Mouse (Mus musculus) layer of hippocampus, adult 11-12 months (tissue): ENCODE measurements around the gene Kmt2b.
A peak's percentile ranks its signal among the peaks of the same experiment; 100 is the strongest.

ENCODE experiments used
- DNase-seq: peaks from one replicate; pipeline ENCODE4 v3.0.0; 2022; ENCODE audit warnings: low spot score

The Kmt2b gene

GRCm38 (mm10) chr7:30600651-30601050, 12.1 kb upstream of the Kmt2b start:
- no peak for DNase-seq

DNA sequence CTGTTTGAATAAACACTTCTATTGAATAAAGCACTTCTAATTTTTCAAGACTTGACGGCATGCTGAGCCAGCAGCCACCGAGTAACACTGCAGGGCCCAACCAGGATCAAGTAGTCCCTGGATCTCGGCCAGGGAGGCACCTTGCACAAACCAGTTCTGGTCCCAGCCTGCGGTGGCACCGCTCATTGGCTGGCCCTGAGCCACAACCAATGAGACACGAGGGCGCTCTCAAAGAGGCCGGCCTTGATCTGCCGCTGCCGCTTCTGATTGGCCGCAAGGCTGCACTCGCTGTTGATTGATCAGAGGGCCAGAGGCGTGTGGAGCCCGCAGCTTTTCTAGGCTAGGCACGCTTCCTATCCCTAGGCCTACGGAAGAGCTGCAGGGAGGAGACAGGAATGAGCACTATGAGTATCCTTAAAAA, 11.4 kb upstream of the Kmt2b start:
- DNase-seq = peak; percentile 93

- DNase-seq = no peak
These were observed 10.3 kb upstream of the Kmt2b start, which contains the start of gene Zbtb32 for GRCm38 (mm10) chr7:30598786-30599185. Gene Zbtb32 (minus strand): TSS chr7:30598909.

- no peak for DNase-seq
These were observed 8.3 kb upstream of the Kmt2b start for GRCm38 (mm10) chr7:30596811-30597210.

GRCm38 (mm10) chr7:30596093-30596492, 7.6 kb upstream of the Kmt2b start:
- no peak for DNase-seq

DNA sequence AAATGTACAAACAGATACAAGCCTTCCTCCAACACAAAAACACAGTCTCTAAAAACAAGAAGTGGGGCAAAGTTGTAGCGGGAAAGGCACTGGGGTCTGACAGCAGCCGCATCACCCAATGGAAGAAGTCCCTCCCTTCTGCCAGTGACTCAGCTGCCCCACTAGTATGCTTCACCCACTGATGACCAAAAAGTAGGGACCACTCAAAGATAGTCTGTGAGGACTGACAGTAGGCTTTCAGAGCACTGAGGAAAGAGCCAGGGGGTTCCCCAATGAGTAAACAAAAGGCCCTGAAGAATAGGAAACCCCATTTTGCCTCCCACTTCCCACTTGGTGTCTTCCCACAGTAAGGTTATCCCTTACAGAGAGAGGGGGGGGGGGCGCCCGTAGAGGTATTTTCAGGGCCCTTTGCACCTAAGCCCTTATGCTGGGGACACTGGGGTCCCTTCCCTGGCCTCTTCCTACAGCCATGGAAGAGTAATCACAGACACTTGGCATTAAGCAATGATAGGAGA, 6.0 kb upstream of the Kmt2b start:
- DNase-seq = no peak

DNA sequence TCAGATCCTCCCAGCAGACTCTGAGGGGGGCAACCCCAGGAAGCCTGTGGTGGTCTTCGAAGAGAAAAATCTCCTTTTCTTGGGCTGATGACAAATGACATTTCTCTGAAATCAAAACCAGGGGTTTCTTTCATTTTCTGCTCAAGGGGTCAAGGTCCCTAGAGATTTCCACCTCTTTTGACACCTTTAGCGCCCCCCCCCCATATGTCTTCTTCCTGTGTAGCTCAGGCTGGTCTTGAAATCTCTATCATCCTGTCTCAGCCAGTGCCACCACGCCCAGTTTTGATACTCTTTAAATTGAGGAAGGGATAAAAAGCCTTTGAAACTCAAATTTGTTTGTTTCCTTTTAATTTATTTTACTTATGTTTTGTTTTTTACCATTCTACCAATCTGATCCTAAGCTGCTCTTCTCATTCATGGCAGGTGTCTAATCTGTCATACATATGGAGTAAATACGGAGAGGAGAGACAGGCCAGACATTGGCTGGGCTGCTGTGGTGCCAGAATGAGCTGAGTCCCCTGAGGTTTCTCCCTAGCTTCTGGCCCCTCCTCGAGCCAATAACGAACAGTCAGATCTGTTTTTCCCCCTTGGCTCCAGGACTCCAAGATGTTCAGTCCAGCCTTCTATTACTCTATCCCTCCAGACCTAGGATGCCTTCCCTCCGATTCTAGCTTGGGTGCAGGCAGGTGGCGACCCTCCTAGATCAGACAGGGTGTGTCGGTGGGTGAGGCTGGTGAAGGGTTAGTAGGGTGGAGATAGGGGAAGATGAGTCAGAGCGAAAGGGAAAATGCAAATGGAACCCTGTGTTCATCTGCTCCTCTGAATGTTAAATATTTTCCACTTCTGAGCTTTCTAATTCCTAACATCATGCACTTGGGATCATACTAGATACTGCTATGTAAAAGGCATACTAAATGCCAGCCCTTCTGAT, 5.3 kb upstream of the Kmt2b start:
- DNase-seq = no peak

GRCm38 (mm10) chr7:30592772-30593423, 4.4 kb upstream of the Kmt2b start:
- no peak for DNase-seq

DNA sequence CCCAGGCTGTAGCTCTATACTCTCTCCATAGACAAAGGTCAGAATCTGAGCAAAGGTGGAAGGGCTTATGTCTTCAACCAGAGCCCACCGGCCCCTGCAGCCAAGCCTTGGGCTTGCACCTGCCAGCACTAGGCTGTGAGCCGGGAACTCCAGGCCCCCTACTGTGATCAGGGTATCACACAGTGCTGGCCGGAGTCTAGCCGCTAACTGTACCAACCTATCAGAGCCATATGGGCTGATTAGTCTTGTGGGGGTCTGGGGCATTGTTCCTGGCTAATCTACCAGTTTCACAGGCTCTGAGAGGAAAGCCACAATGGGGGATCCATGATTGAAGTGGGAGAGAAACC, 3.1 kb upstream of the Kmt2b start:
- no peak for DNase-seq

GRCm38 (mm10) chr7:30590927-30591604, 2.5 kb upstream of the Kmt2b start:
- no peak for DNase-seq

GRCm38 (mm10) chr7:30589435-30590301, 1.1 kb upstream of the Kmt2b start:
- DNase-seq = peak; percentile 83

- DNase-seq = peak; percentile 47
These were observed 471 bp downstream of the Kmt2b start for GRCm38 (mm10) chr7:30587842-30588667.

- DNase-seq = no peak
These were observed 2.0 kb downstream of the Kmt2b start for GRCm38 (mm10) chr7:30586455-30587020.

DNA sequence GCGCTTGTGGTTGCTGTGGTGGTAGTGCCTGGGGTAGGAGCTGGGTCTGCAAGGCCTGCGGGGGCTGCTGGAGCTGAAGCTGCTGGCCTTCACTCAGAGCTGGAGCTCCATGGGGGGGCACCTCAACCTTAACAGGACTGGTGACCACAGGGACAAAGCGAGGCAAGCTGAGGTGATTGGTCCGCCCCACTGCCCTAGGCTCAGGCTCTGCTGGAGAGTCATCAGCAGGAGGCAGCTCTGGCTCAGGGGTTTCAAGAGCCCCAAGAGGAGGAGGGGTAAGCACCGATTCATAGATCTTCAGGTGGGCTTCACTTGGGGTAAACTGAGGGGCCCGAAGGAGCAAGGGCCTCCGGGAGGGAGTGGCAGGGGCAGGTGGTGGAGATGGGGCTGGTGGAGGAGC, 3.4 kb downstream of the Kmt2b start:
- no peak for DNase-seq

- DNase-seq = no peak
These were observed 4.2 kb downstream of the Kmt2b start for GRCm38 (mm10) chr7:30584339-30584738.

GRCm38 (mm10) chr7:30581547-30581946, 7.0 kb downstream of the Kmt2b start:
- no peak for DNase-seq

DNA sequence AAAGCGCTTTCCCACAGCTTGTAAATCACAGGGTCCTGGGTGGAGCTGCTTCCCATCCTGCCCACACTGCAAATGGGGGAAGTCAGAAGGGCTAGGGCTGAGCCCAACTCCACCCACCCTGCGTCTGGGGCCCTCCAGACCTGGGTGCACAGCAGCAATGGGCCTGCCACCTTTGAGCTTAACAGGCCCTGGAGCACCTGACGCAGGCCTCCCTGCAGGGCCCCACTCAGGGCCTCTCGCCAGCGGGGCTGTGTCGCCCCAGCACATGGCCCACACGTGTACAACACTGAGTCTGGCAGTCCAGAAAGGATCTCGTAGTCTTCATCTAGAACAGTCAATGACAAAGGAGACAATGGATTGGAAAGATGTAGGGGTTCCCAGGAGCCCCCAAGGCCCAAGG, 8.6 kb downstream of the Kmt2b start:
- no peak for DNase-seq

DNA sequence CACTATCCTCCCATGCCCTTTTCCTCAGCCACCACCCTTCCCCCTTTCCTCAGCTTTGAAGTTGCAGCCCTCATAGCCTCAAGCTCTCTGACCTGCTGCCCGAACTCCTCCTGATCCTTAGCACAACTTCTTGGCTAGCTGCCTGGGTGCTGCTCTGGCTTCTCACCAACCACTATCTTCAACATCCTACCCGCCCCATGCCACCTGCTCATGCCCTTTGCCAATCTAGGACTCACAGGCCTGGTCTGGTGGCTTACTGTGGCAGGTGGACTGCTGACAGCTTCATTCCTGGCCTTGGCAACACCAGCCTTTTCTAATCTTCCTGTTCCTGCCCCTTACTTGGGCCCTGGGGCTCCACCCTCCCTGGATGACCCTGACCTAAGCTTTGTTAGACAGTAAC, 15.6 kb downstream of the Kmt2b start:
- DNase-seq = no peak

GRCm38 (mm10) chr7:30572389-30572788, 16.1 kb downstream of the Kmt2b start:
- no peak for DNase-seq

DNA sequence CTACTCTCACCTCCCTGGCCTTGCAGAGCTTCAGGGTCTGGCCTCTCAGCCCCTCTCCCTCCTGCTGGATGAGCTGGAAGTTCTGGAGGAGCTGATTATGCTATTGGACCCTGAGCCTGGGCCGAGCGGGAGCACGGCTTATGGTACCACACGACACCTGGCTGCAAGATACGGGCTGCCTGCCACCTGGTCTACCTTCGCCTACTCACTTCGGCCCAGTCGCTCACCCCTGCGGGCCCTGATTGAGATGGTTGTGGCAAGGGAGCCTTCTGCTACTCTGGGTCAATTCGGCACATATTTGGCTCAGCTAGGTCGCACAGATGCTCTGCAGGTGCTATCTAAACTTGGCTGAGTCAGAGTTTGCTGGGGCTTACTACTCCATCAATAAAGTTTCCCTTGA, 21.0 kb downstream of the Kmt2b start:
- DNase-seq = no peak
